ENCODE assay signal across 8 mouse cellular contexts in genomic region chr5:136987934-136988271, GRCm38 (mm10). TPM values are rescaled to one million over a fixed set of nuclear protein-coding genes. Genes with fewer than 3 reads are reported as not detected.
DNase-seq lines count a peak whose midpoint lies in the region; ATAC-seq and TF ChIP-seq lines count a peak whose summit lies in the region.

Gene Znhit1 (minus strand): TSS chr5:136988021.

- no peak; the same call in 1 of the 2 replicates for ATAC-seq in hindbrain, embryonic 16.5 days

- H3K4me3 ChIP-seq in layer of hippocampus, adult 2 months, result peak within 1 kb of the TSS; percentile 99
- peak within 1 kb of the TSS; percentile 59 for H3K4me3 ChIP-seq in hindbrain, embryonic 16.5 days (ENCODE audit: low read length)
- H3K4me3 ChIP-seq in macrophage (ENCODE audit: inconsistent target), result peak within 1 kb of the TSS; percentile 64

- peaks cover 15% of the 10 kb centered on the region for H3K4me1 ChIP-seq in hindbrain, embryonic 16.5 days (ENCODE audit: control insufficient read depth, insufficient read depth, low read depth, low read length)

- WGBS in hindbrain, embryonic 16.5 days, result 5% methylated on average over 12 of the region's 12 CpGs
- WGBS in macrophage (ENCODE audit: missing documents), result 1% methylated on average over 11 of the region's 12 CpGs

- peaks cover 21% of the 10 kb centered on the region for H3K79me2 ChIP-seq in macrophage (ENCODE audit: inconsistent target)

- H3K9ac ChIP-seq in hindbrain, embryonic 16.5 days (ENCODE audit: low read depth, low read length), result peak within 1 kb of the TSS; percentile 79

- peak within 1 kb of the TSS; percentile 98 for H3K27ac ChIP-seq in layer of hippocampus, adult 2 months
- peak within 1 kb of the TSS; percentile 86 for H3K27ac ChIP-seq in hindbrain, embryonic 16.5 days (ENCODE audit: low read depth, low read length)
- H3K27ac ChIP-seq in macrophage, result peak within 1 kb of the TSS; percentile 69

- no peaks in the 10 kb centered on the region for H3K27me3 ChIP-seq in hindbrain, embryonic 16.5 days (replicated peaks; ENCODE audit: control insufficient read depth, insufficient read depth, low read length)

- TF ChIP-seq CTCF in layer of hippocampus, adult 2 months (conservative IDR thresholded peaks at IDR 0.05), result no peak

- peaks cover 33% of the 10 kb centered on the region for H3K36me3 ChIP-seq in hindbrain, embryonic 16.5 days (ENCODE audit: control insufficient read depth, insufficient read depth, low read length)
- peaks cover 52% of the 10 kb centered on the region for H3K36me3 ChIP-seq in macrophage (ENCODE audit: inconsistent target)

- no peak for DNase-seq in layer of hippocampus, adult 2 months (ENCODE audit: low spot score in 2 of 2)
- DNase-seq in layer of hippocampus, adult 9-10 months (ENCODE audit: low spot score), result no peak
- DNase-seq in adrenal gland, postnatal 10 days, result no peak
- DNase-seq in gastrocnemius, adult 18-20 months (ENCODE audit: low spot score), result no peak
- DNase-seq in right cerebral cortex, adult 2 months (ENCODE audit: low spot score in 2 of 2), result no peak
- no peak for DNase-seq in spleen, postnatal 10 days (ENCODE audit: low spot score in 2 of 2)

- no peaks in the 10 kb centered on the region for H3K9me3 ChIP-seq in hindbrain, embryonic 16.5 days (ENCODE audit: control insufficient read depth, low read length)

- H3K4me2 ChIP-seq in hindbrain, embryonic 16.5 days (ENCODE audit: low read length), result peak within 1 kb of the TSS; percentile 62

RNA-seq across cellular contexts. Expression of gene Znhit1, which starts in this region (rescaled TPM):
- 10 to 100 TPM; 77.1 to 83.3 TPM for total RNA-seq in layer of hippocampus, adult 2 months (2021)
- 10 to 100 TPM; 60.1 to 61.0 TPM for total RNA-seq in adrenal gland, postnatal 10 days (2021)
- 10 to 100 TPM; 73.3 to 76.9 TPM for total RNA-seq in gastrocnemius, adult 18-20 months (2021)
- 144 and 156 TPM in 2 replicates for polyA plus RNA-seq in hindbrain, embryonic 16.5 days (2015; fragmentation: Nextera tagmentation; extraction: Ambion mirVana)
- total RNA-seq in macrophage (2018; cell fraction: chromatin; rRNA removed), result 10 to 100 TPM; 10.8 to 78.1 (median 37.5) TPM
- 100 to 1,000 TPM in 20 of 26 experiments, 10 to 100 TPM in 6; 78.0 to 175 (median 127) TPM for total RNA-seq in macrophage (2018; cell fraction: cytosol; rRNA removed)
- total RNA-seq in macrophage (2018; cell fraction: nucleus; rRNA removed), result 10 to 100 TPM; 30.0 to 92.4 (median 59.2) TPM
- polyA plus RNA-seq in macrophage (2018), result 81.1 to 121 TPM (median 96.1 TPM) in 3 replicates
